Mouse (Mus musculus) ES-E14 (cell line): Measurements from ENCODE around the gene Dytn. TPM values are rescaled to one million over a fixed set of nuclear protein-coding genes. Genes with fewer than 3 reads are reported as not detected.

Experiments used
- DNase-seq: peaks from one replicate; pipeline ENCODE4 v3.0.0-alpha.2; 2013; ENCODE audit warnings: low read depth, low spot score
- H3K27ac ChIP-seq: 2 replicates; pipeline ENCODE4 v1.5.1; 2012; ENCODE audit warnings: low read depth, mild to moderate bottlenecking, low read length, moderate library complexity, mixed read lengths; ENCODE audit not compliant: poor library complexity, insufficient read depth, severe bottlenecking
- H3K36me3 ChIP-seq: 2 replicates; pipeline ENCODE4 v1.6.1; 2012; ENCODE audit warnings: mild to moderate bottlenecking, low read length, moderate library complexity, mixed read lengths; ENCODE audit not compliant: control insufficient read depth, poor library complexity, insufficient read depth, severe bottlenecking
- H3K4me1 ChIP-seq, 2 experiments: fragments of 150-350 bp in 1 of 2; sonication (generic) in 1 of 2; 2 replicates each; pipeline ENCODE4 v1.6.1; 2012; ENCODE audit warnings: low read length in 2 of 2, mild to moderate bottlenecking in 1 of 2, mixed read lengths in 1 of 2; ENCODE audit not compliant: control insufficient read depth in 2 of 2, insufficient read depth in 2 of 2, poor library complexity in 1 of 2
- H3K4me3 ChIP-seq, 2 experiments: fragments of 150-350 bp in 1 of 2; sonication (generic) in 1 of 2; 2 replicates each; pipeline ENCODE4 v1.5.1; 2012; ENCODE audit warnings: low read length in 2 of 2, low read depth in 1 of 2, mild to moderate bottlenecking in 1 of 2, mixed read lengths in 1 of 2; ENCODE audit not compliant: insufficient read depth in 1 of 2, poor library complexity in 1 of 2, severe bottlenecking in 1 of 2
- H3K9ac ChIP-seq: 2 replicates; pipeline ENCODE4 v1.6.1; 2012; ENCODE audit warnings: low read depth, mild to moderate bottlenecking, low read length, mixed read lengths; ENCODE audit not compliant: poor library complexity, insufficient read depth, severe bottlenecking
- H3K9me3 ChIP-seq: fragments of 150-350 bp; sonication (generic); 2 replicates; pipeline ENCODE4 v1.6.1; 2012; ENCODE audit warnings: low read depth, mild to moderate bottlenecking, low read length; ENCODE audit not compliant: control insufficient read depth, insufficient read depth
- CHD2 ChIP-seq: IDR thresholded peaks from 2 replicates; pipeline ENCODE4 v1.6.1; 2014; ENCODE audit warnings: mild to moderate bottlenecking, low read depth, low read length, inconsistent platforms
- HCFC1 ChIP-seq: IDR thresholded peaks from 2 replicates; pipeline ENCODE4 v1.6.1; 2012; ENCODE audit warnings: low read length, inconsistent platforms, borderline replicate concordance; ENCODE audit not compliant: insufficient read depth
- MAFK ChIP-seq: IDR thresholded peaks from 2 replicates; pipeline ENCODE4 v1.6.1; 2014; ENCODE audit warnings: mild to moderate bottlenecking, low read depth, low read length, inconsistent platforms; ENCODE audit not compliant: insufficient read depth
- ZC3H11A ChIP-seq: IDR thresholded peaks from 2 replicates; pipeline ENCODE4 v1.6.1; 2012; ENCODE audit warnings: low read depth, mild to moderate bottlenecking, inconsistent platforms, low read length, borderline replicate concordance
- ZNF384 ChIP-seq: IDR thresholded peaks from 2 replicates; pipeline ENCODE4 v1.6.1; 2012; ENCODE audit warnings: low read depth, low read length, inconsistent platforms
- in situ Hi-C, 2 experiments: fragments of 600-800 bp; cut with MboI; formaldehyde crosslinking; loops; one replicate each; pipeline ENCODE4 v1.15.1; 2025; ENCODE audit warnings: low sequenced_read_pairs in 2 of 2, inconsistent platforms in 1 of 2; ENCODE audit not compliant: unreplicated experiment in 2 of 2
- total RNA-seq: library from RNA; depleted of rRNA; stranded (reverse); fragments of 300-350 nt; gene quantifications from 2 replicates; pipeline ENCODE4 v1.2.3, GENCODE M21; 2012

Gene Dytn
- total RNA-seq, 1 experiment = not detected

- H3K4me1 ChIP-seq = peaks cover 0 to 4% of the 10 kb centered on the region in 2 experiments; a peak in 1 of 4 replicates
Observed at GRCm38 (mm10) chr1:63667949-63668851, 18.5 kb downstream of the Dytn start.

DNA sequence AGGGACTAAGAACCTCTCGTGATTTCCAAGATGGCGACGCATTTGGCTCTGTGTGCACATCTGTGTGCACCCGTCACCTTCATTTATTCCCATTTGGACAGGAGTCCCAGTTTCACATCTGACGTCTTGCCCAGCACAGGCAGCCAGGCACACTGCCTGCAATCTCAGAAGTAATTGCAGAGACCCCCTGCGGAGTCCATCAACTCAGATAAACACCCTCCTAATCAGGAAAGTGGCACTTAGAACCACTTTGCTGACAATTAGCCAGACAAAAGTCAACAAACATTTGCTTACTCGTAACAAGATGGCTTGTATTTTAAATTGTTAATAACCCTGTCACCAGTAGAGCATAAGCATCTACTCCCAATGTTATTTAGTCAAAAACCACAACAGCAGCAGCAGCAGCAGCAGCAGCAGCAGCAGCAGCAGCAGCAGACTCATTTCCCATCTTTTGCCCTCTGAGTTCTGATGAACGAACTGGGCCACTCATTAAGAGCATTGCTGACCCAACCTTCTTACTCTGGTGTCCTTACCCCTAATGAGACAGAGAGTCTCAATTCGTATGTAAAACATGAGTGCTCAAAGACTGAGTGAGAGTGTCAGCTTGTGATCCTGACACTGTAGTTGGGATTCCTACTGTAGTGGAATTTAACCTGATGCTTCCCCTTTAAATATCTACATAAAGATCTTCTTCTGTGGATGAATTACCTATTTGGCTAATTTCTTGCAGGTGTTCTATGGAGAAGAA, 19.4 kb downstream of the Dytn start:
- DNase-seq = peak; percentile 26
- Histone ChIP-seq H3K4me1 (peaks cover 0 to 4% of the 10 kb centered on the region in 2 experiments; a peak in 1 of 4 replicates), H3K36me3 (no peaks in the 10 kb centered on the region), H3K9ac (no peak overlapping the region), H3K9me3 (no peaks in the 10 kb centered on the region), H3K27ac (no peak overlapping the region), H3K4me3 (no peak overlapping the region)
- in situ Hi-C loops = loop anchor here (25.0 kb wide), 2 partner anchors 770 to 1045 kb away; no protein-coding TSS in a partner anchor
- TF ChIP-seq ZNF384 = no peak
- no peak for TF ChIP-seq CHD2
- TF ChIP-seq MAFK = no peak
- no peak for TF ChIP-seq HCFC1
- no peak for TF ChIP-seq ZC3H11A

More at GRCm38 (mm10) chr1:63667949-63668851, 18.5 kb downstream of the Dytn start:
- no peak overlapping the region for H3K27ac ChIP-seq
- no peaks in the 10 kb centered on the region for H3K36me3 ChIP-seq
- DNase-seq = no peak
- H3K4me3 ChIP-seq = no peak overlapping the region
- TF ChIP-seq CHD2 (no peak), ZC3H11A (no peak), ZNF384 (no peak), MAFK (no peak), HCFC1 (no peak)
- H3K9ac ChIP-seq = no peak overlapping the region
- no peaks in the 10 kb centered on the region for H3K9me3 ChIP-seq
- in situ Hi-C loops = loop anchor here (25.0 kb wide), 2 partner anchors 769 to 1044 kb away; no protein-coding TSS in a partner anchor

DNA sequence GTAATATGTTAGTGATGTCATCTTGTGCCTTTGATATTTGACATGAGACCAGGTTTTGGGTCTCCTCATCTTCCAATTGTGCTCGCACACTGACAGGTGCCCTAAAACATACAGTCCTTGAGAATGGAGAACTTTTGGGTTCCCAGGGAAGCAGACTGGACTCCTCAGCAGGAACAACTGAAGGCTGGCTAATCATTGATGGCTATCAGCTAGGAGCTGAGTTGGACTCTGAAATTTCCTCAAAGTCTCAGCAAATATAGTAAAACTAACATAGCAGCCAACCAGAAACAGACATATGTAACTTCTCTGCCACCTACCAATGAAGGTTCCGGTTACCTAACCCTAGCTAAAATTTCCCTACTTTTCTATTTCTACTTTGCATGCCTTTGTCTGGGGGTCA, 20.6 kb downstream of the Dytn start:
- in situ Hi-C loops = loop anchor here (25.0 kb wide), 2 partner anchors 771 to 1046 kb away; no protein-coding TSS in a partner anchor
- no peak for DNase-seq
- peaks cover 0 to 4% of the 10 kb centered on the region in 2 experiments; a peak in 1 of 4 replicates for H3K4me1 ChIP-seq
- no peaks in the 10 kb centered on the region for H3K9me3 ChIP-seq
- H3K27ac ChIP-seq = no peak overlapping the region
- TF ChIP-seq CHD2 (no peak), ZC3H11A (no peak), MAFK (no peak), ZNF384 (no peak), HCFC1 (no peak)
- no peak overlapping the region for H3K4me3 ChIP-seq
- H3K9ac ChIP-seq = no peak overlapping the region
- no peaks in the 10 kb centered on the region for H3K36me3 ChIP-seq

DNA sequence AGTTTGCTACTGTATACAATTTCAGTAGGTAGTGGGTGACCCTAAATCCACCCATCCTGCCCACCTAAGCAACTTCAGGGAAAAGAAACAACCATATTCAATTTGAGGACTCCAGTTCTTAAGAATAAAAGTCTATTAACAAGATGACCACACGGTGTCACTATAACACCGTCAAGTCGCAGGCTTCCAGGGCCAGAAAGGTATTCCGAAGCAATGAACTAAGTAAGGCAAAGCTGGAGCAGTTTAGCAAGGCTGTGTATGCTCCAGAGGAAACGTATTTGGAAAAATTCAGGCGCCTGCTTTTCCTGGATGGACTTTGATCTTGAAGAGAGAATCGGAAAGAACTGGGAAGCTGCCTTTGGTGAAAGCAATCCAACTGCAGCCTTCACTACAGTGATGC, 27.1 kb downstream of the Dytn start:
- Histone ChIP-seq H3K4me1 (no peaks in the 10 kb centered on the region), H3K9ac (no peak overlapping the region), H3K27ac (no peak overlapping the region), H3K4me3 (no peak overlapping the region), H3K9me3 (no peaks in the 10 kb centered on the region), H3K36me3 (no peaks in the 10 kb centered on the region)
- DNase-seq = peak; percentile 59
- in situ Hi-C loops = loop anchor here (5.0 to 25.0 kb wide), 3 partner anchors 778 to 1053 kb away; no protein-coding TSS in a partner anchor
- TF ChIP-seq MAFK = no peak
- peak; percentile 82 for TF ChIP-seq ZC3H11A
- no peak for TF ChIP-seq CHD2
